Mouse (Mus musculus) CH12.LX (cell line): Measurements from ENCODE around the gene Oaz1. TPM values are rescaled to one million over a fixed set of nuclear protein-coding genes. Genes with fewer than 3 reads are reported as not detected.
A peak's percentile ranks its signal among the peaks of the same experiment; 100 is the strongest.
"Not testable (repeated sequence)": the region's sequence is repeated elsewhere in the genome, so short reads cannot be mapped to it uniquely, and the experiment has no call there.

Experiments used
- DNase-seq: peaks from one replicate; pipeline ENCODE4 v3.0.0-alpha.2; 2013; ENCODE audit errors: extremely low read depth
- H3K27ac ChIP-seq: 2 replicates; pipeline ENCODE4 v1.5.1; 2012; ENCODE audit warnings: low read depth, mild to moderate bottlenecking, control low read depth, moderate library complexity; ENCODE audit not compliant: insufficient read depth
- H3K27me3 ChIP-seq: replicated peaks from 2 replicates; pipeline ENCODE3; 2012; ENCODE audit warnings: inconsistent platforms
- H3K36me3 ChIP-seq, 2 experiments: replicated peaks in 1 of 2; 2 replicates each; pipeline versions ENCODE3 to v1.6.1; 2012; ENCODE audit warnings: inconsistent platforms in 1 of 2, low read length in 1 of 2, mild to moderate bottlenecking in 1 of 2, mixed read lengths in 1 of 2, moderate library complexity in 1 of 2; ENCODE audit not compliant: control insufficient read depth in 1 of 2, insufficient read depth in 1 of 2
- H3K4me1 ChIP-seq, 2 experiments: 2 replicates each; pipeline ENCODE4 v1.6.1; 2012; ENCODE audit warnings: inconsistent platforms in 1 of 2, moderate library complexity in 1 of 2; ENCODE audit not compliant: insufficient read depth in 2 of 2, control insufficient read depth in 1 of 2
- H3K4me2 ChIP-seq: 2 replicates; pipeline ENCODE4 v1.6.1; 2012; ENCODE audit warnings: low read depth, mild to moderate bottlenecking, control low read depth; ENCODE audit not compliant: poor library complexity, insufficient read depth, severe bottlenecking
- H3K4me3 ChIP-seq, 3 experiments: fragments of 150-350 bp in 1 of 3; sonication (generic) in 1 of 3; replicated peaks in 1 of 3; 2 replicates each; pipeline versions ENCODE3 to v1.5.1; 2011 to 2012; ENCODE audit warnings: low read depth in 2 of 3, low read length in 2 of 3, mild to moderate bottlenecking in 2 of 3, moderate library complexity in 2 of 3, control low read depth in 1 of 3, improper control_type of control experiment in 1 of 3, inconsistent platforms in 1 of 3, mixed read lengths in 1 of 3; ENCODE audit not compliant: poor library complexity in 1 of 3
- H3K79me2 ChIP-seq: replicated peaks from 2 replicates; pipeline ENCODE4 v1.6.1; 2012; ENCODE audit warnings: mild to moderate bottlenecking, moderate library complexity; ENCODE audit not compliant: control insufficient read depth, poor library complexity, insufficient read depth, severe bottlenecking; ENCODE audit errors: extremely low read depth
- H3K9ac ChIP-seq: 2 replicates; pipeline ENCODE4 v1.6.1; 2012; ENCODE audit warnings: low read depth, mild to moderate bottlenecking, control low read depth, moderate library complexity; ENCODE audit not compliant: insufficient read depth
- H3K9me3 ChIP-seq: replicated peaks from 2 replicates; pipeline ENCODE3; 2012; ENCODE audit warnings: low read length, inconsistent platforms, mixed read lengths
- CHD1 ChIP-seq: IDR thresholded peaks from 2 replicates; pipeline ENCODE4 v1.6.1; 2012; ENCODE audit warnings: low read depth, low read length, improper control_type of control experiment, inconsistent platforms
- CHD2 ChIP-seq: IDR thresholded peaks from 2 replicates; pipeline ENCODE4 v1.6.1; 2011; ENCODE audit warnings: low read length, improper control_type of control experiment
- CTCF ChIP-seq, 2 experiments: IDR thresholded peaks in 1 of 2; conservative IDR thresholded peaks in 1 of 2; 2 replicates each; pipeline ENCODE4 v1.5.1; 2011 to 2012; ENCODE audit warnings: low read depth in 2 of 2, low read length in 2 of 2, improper control_type of control experiment in 1 of 2, inconsistent platforms in 1 of 2, mild to moderate bottlenecking in 1 of 2, moderate library complexity in 1 of 2
- GABPA ChIP-seq: IDR thresholded peaks from 2 replicates; pipeline ENCODE4 v1.6.1; 2012; ENCODE audit warnings: low read depth, low read length, improper control_type of control experiment, inconsistent platforms; ENCODE audit not compliant: insufficient replicate concordance
- MAX ChIP-seq: IDR thresholded peaks from 2 replicates; pipeline ENCODE4 v1.6.1; 2011; ENCODE audit warnings: low read length, improper control_type of control experiment
- MAZ ChIP-seq: IDR thresholded peaks from 2 replicates; pipeline ENCODE4 v1.6.1; 2012; ENCODE audit warnings: low read depth, mild to moderate bottlenecking, inconsistent platforms, low read length, improper control_type of control experiment, moderate library complexity
- MYC ChIP-seq: IDR thresholded peaks from 2 replicates; pipeline ENCODE4 v1.6.1; 2011; ENCODE audit warnings: low read depth, mild to moderate bottlenecking, improper control_type of control experiment, low read length
- NRF1 ChIP-seq: IDR thresholded peaks from 2 replicates; pipeline ENCODE4 v1.6.1; 2014; ENCODE audit warnings: low read depth, mild to moderate bottlenecking, inconsistent platforms, low read length, improper control_type of control experiment, moderate library complexity
- POLR2A ChIP-seq: IDR thresholded peaks from 2 replicates; pipeline ENCODE4 v1.6.1; 2011; ENCODE audit warnings: low read depth, mild to moderate bottlenecking, improper control_type of control experiment, low read length
- SIN3A ChIP-seq: IDR thresholded peaks from 2 replicates; pipeline ENCODE4 v1.6.1; 2012; ENCODE audit warnings: low read length, improper control_type of control experiment, inconsistent platforms
- TCF12 ChIP-seq: IDR thresholded peaks from 2 replicates; pipeline ENCODE4 v1.6.1; 2014; ENCODE audit warnings: low read depth, mild to moderate bottlenecking, inconsistent platforms, low read length, improper control_type of control experiment
- USF2 ChIP-seq: conservative IDR thresholded peaks from 2 replicates; pipeline ENCODE4 v1.6.1; 2011; ENCODE audit warnings: low read depth, low read length, improper control_type of control experiment
- ZMIZ1 ChIP-seq: IDR thresholded peaks from 2 replicates; pipeline ENCODE4 v1.6.1; 2012; ENCODE audit warnings: low read depth, mild to moderate bottlenecking, inconsistent platforms, low read length, improper control_type of control experiment
- dilution Hi-C: fragments of 300-500 bp; cut with MboI; formaldehyde crosslinking; loops from 2 replicates; pipeline ENCODE4 v1.14.3; 2020; ENCODE audit warnings: low sequenced_read_pairs; ENCODE audit not compliant: extremely low pct_unique_long_range_greater_than_20kb, extremely low pct_ligation_motif_present
- in situ Hi-C: fragments of 300-500 bp; cut with MboI; formaldehyde crosslinking; loops from 3 replicates; pipeline ENCODE4 v1.14.3; 2019; ENCODE audit warnings: low sequenced_read_pairs, low pct_ligation_motif_present, low pct_unique_long_range_greater_than_20kb, mixed read lengths
- polyA plus RNA-seq: library from polyadenylated mRNA; unstranded; fragments of >175 nt; gene quantifications from 2 replicates; pipeline ENCODE4 v1.2.1, GENCODE M21; 2012; ENCODE audit warnings: low read depth; ENCODE audit not compliant: insufficient read length
- total RNA-seq, 2 experiments: library from RNA; depleted of rRNA; stranded (reverse); fragments of 300-350 nt in 1 of 2; fragments of >200 nt in 1 of 2; gene quantifications; 2 replicates each; pipeline ENCODE4 v1.2.3; 2012 to 2014

The Oaz1 gene
- total and polyA plus RNA-seq, 3 experiments: 646 to 1,081 (median 899) TPM

GRCm38 (mm10) chr10:80824827-80825226, 1.6 kb upstream of the Oaz1 start:
- no peaks in the 10 kb centered on the region for H3K27me3 ChIP-seq
- peaks cover 21% of the 10 kb centered on the region for H3K79me2 ChIP-seq
- dilution Hi-C loops: no loop called here
- no peaks in the 10 kb centered on the region for H3K9me3 ChIP-seq
- no peak overlapping the region for H3K4me3 ChIP-seq
- H3K27ac ChIP-seq: peak overlapping the region; percentile 86; the same call in 1 of the 2 replicates
- peak overlapping the region; percentile 36; the same call in 1 of the 2 replicates for H3K9ac ChIP-seq
- in situ Hi-C loops: loop anchor here (5.0 kb wide), 1 partner anchor 32 kb away; the partner anchor contains the start of genes Lsm7 and Sppl2b
- peak; percentile 32; the same call in 1 of the 2 replicates for TF ChIP-seq SIN3A
- no peak for TF ChIP-seq POLR2A
- TF ChIP-seq MAX: no peak
- TF ChIP-seq CHD1: 0 out of 2 replicates have a peak, but pooled peaks have one; percentile 34
- no peak for TF ChIP-seq USF2
- no peak for TF ChIP-seq NRF1
- peaks cover 12 to 40% of the 10 kb centered on the region in 2 experiments for H3K4me1 ChIP-seq
- peak overlapping the region; percentile 52; the same call in 1 of the 2 replicates for H3K4me2 ChIP-seq
- DNase-seq: no peak
- H3K36me3 ChIP-seq: peaks cover 20 to 22% of the 10 kb centered on the region in 2 experiments

- dilution Hi-C loops: no loop called here
- no peaks in the 10 kb centered on the region for H3K27me3 ChIP-seq
- TF ChIP-seq GABPA (no peak), SIN3A (peak; percentile 65)
- H3K4me1 ChIP-seq: peaks cover 20 to 54% of the 10 kb centered on the region in 2 experiments
- H3K27ac ChIP-seq: no peak overlapping the region
- H3K4me2 ChIP-seq: peak overlapping the region; percentile 99
- H3K9me3 ChIP-seq: no peaks in the 10 kb centered on the region
- H3K4me3 ChIP-seq: peak overlapping the region; percentile 63 to 93 (median 77)
- in situ Hi-C loops: no loop called here
- DNase-seq: no peak
- H3K36me3 ChIP-seq: peaks cover 26 to 35% of the 10 kb centered on the region in 2 experiments
- peak overlapping the region; percentile 99 for H3K9ac ChIP-seq
- H3K79me2 ChIP-seq: peaks cover 21% of the 10 kb centered on the region
These were observed 810 bp downstream of the Oaz1 start for GRCm38 (mm10) chr10:80827063-80827869.

GRCm38 (mm10) chr10:80827870-80828420, 1.5 kb downstream of the Oaz1 start:
- dilution Hi-C loops (no loop called here), in situ Hi-C loops (no loop called here)
- Histone ChIP-seq H3K27ac (no peak overlapping the region), H3K79me2 (peaks cover 21% of the 10 kb centered on the region), H3K4me2 (peak overlapping the region; percentile 99), H3K4me3 (peak overlapping the region; percentile 63 to 93 (median 77)), H3K9me3 (no peaks in the 10 kb centered on the region), H3K27me3 (no peaks in the 10 kb centered on the region), H3K36me3 (peaks cover 26 to 35% of the 10 kb centered on the region in 2 experiments), H3K9ac (peak overlapping the region; percentile 99), H3K4me1 (peaks cover 20 to 50% of the 10 kb centered on the region in 2 experiments)
- TF ChIP-seq TCF12 (no peak), POLR2A (no peak), MAZ (no peak), CHD2 (no peak), MYC (no peak), MAX (no peak), NRF1 (no peak), CTCF (conservative IDR thresholded peaks at IDR 0.05 in 1 of 2, IDR thresholded peaks at IDR 0.05 in 1 of 2; ENCODE audit: low read depth in 2 of 2, low read length in 2 of 2) (no peak), ZMIZ1 (no peak)
- DNase-seq: no peak

GRCm38 (mm10) chr10:80828587-80828986, 2.1 kb downstream of the Oaz1 start:
- H3K4me3 ChIP-seq: peak overlapping the region in 1 of 3 experiments; percentile 93
- in situ Hi-C loops, H3K27ac ChIP-seq, H3K27me3 ChIP-seq, dilution Hi-C loops, H3K9ac ChIP-seq, H3K4me2 ChIP-seq, DNase-seq, H3K9me3 ChIP-seq: not testable (repeated sequence)
- H3K36me3 ChIP-seq: peaks cover 26 to 35% of the 10 kb centered on the region in 2 experiments
- H3K4me1 ChIP-seq: peaks cover 20 to 50% of the 10 kb centered on the region in 2 experiments
- H3K79me2 ChIP-seq: peaks cover 21% of the 10 kb centered on the region
